Mouse (Mus musculus) brain, embryonic 14.5 days (tissue): Measurements from ENCODE around the gene Sergef.

Source experiments
- CTCF ChIP-seq: fragments of 200-500 bp; IDR thresholded peaks from 2 replicates; pipeline ENCODE4 v1.5.1; 2012; ENCODE audit warnings: inconsistent platforms, mild to moderate bottlenecking, moderate library complexity, borderline replicate concordance; ENCODE audit not compliant: insufficient read depth, insufficient read length; ENCODE audit errors: extremely low read depth
- POLR2A ChIP-seq: fragments of 200-500 bp; IDR thresholded peaks from 2 replicates; pipeline ENCODE4 v1.6.1; 2012; ENCODE audit warnings: mild to moderate bottlenecking, inconsistent platforms, borderline replicate concordance; ENCODE audit not compliant: poor library complexity, insufficient read depth, insufficient read length, severe bottlenecking; ENCODE audit errors: extremely low read depth

DNA sequence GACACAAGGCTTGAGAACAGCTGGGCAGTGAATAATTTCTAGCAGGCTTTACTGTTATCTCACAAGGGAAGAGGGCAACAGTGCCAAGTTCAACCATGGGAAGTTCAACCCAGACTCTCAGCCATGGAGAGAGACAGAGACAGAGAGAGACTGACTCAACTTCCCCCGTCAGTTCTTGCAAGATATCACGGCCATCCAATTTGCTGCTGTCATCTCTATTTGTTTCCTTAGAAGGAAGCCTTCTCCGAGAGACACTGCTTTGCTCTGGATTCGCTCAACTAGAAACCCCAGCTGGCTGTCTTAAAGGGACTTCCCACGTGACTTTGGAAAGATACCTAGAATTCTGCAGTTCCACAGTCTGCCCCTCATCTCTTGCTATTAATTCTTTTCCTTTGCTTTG is 80.6 kb downstream of the Sergef start:
- TF ChIP-seq POLR2A (no peak), CTCF (no peak)
